Mouse (Mus musculus) midbrain, embryonic 14.5 days (tissue): ENCODE data around the gene Setd4. TPM values are rescaled to one million over a fixed set of nuclear protein-coding genes. Genes with fewer than 3 reads are reported as not detected.

Experiments
- ATAC-seq: fragments of 200-750 bp; cut with Nextera tagmentation; 2 replicates; pipeline ENCODE4 v1.8.0; 2017; ENCODE audit warnings: moderate number of reproducible peaks, moderate library complexity; ENCODE audit not compliant: low FRiP score, low TSS enrichment
- DNase-seq: peaks from one replicate; pipeline ENCODE4 v3.0.0-alpha.2; 2015
- H3K27ac ChIP-seq: fragments of 300-500 bp; sonication (generic); replicated peaks from 2 replicates; pipeline ENCODE4 v1.5.1; 2014; ENCODE audit warnings: mild to moderate bottlenecking, low read depth, low read length, moderate library complexity
- H3K27me3 ChIP-seq: fragments of 300-500 bp; sonication (generic); 2 replicates; pipeline ENCODE4 v1.6.1; 2014; ENCODE audit warnings: low read length, control low read depth, mixed read lengths; ENCODE audit not compliant: control insufficient read depth, insufficient read depth
- H3K36me3 ChIP-seq: fragments of 300-500 bp; sonication (generic); 2 replicates; pipeline ENCODE4 v1.6.1; 2014; ENCODE audit warnings: low read length, control low read depth; ENCODE audit not compliant: control insufficient read depth, insufficient read depth
- H3K4me1 ChIP-seq: fragments of 300-500 bp; sonication (generic); 2 replicates; pipeline ENCODE4 v1.6.1; 2014; ENCODE audit warnings: mild to moderate bottlenecking, antibody characterized with exemption, low read length, control low read depth; ENCODE audit not compliant: control insufficient read depth, insufficient read depth
- H3K4me2 ChIP-seq: fragments of 300-500 bp; sonication (generic); 2 replicates; pipeline ENCODE4 v1.6.1; 2014; ENCODE audit warnings: mild to moderate bottlenecking, low read length, moderate library complexity
- H3K4me3 ChIP-seq: fragments of 300-500 bp; sonication (generic); replicated peaks from 2 replicates; pipeline ENCODE4 v1.5.1; 2014; ENCODE audit warnings: low read depth, low read length
- H3K9ac ChIP-seq: fragments of 300-500 bp; sonication (generic); replicated peaks from 2 replicates; pipeline ENCODE4 v1.6.1; 2014; ENCODE audit warnings: mild to moderate bottlenecking, low read length, moderate library complexity
- H3K9me3 ChIP-seq: fragments of 300-500 bp; sonication (generic); 2 replicates; pipeline ENCODE4 v1.6.1; 2016; ENCODE audit warnings: low read length, control low read depth, mixed read lengths; ENCODE audit not compliant: control insufficient read depth
- WGBS: fragments of 180-500 bp; shearing (Covaris S2); extraction: QIAGEN DNeasy Blood & Tissue Kit; methylation state at CpG from one replicate; pipeline ENCODE4 v1.1.7; 2014; 5-methylcytosine and 5-hydroxymethylcytosine counted together
- polyA plus RNA-seq: library from polyadenylated mRNA; unstranded; fragments of >200 nt; fragmentation: Nextera tagmentation; extraction: Ambion mirVana; gene quantifications from 2 replicates; pipeline ENCODE4 v1.2.1, GENCODE M21; 2014

The Setd4 gene
- polyA plus RNA-seq, 1 experiment from 2014 or later = 19.0 TPM

DNA sequence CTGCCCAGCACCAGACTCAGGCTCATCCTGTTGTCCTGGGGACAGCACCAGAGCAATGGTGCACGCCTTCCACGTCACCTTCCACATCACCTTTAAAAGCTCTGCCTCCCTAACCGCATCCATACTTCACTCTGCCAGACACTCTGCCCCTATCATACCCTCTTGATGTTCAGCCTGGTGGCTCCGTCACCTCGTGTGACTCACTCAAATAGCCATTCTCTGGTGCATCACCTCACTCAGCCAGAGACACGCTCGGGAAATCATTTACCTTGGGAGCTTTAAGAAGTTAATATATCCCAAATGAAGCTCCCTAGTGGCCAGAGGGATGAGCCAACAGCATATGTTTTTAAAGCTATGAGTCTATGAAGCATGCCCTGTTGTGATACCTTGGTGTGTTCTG is 7.1 kb downstream of the Setd4 start:
- H3K27me3 ChIP-seq = no peaks in the 10 kb centered on the region
- H3K4me3 ChIP-seq = no peak overlapping the region
- ATAC-seq (no peak), DNase-seq (no peak)
- H3K9ac ChIP-seq = no peak overlapping the region
- H3K4me1 ChIP-seq = no peaks in the 10 kb centered on the region
- H3K4me2 ChIP-seq = no peak overlapping the region
- H3K27ac ChIP-seq = no peak overlapping the region
- H3K9me3 ChIP-seq = no peaks in the 10 kb centered on the region
- WGBS = 92% methylated on average over 7 of the region's 7 CpGs
- H3K36me3 ChIP-seq = peaks cover 47% of the 10 kb centered on the region

DNA sequence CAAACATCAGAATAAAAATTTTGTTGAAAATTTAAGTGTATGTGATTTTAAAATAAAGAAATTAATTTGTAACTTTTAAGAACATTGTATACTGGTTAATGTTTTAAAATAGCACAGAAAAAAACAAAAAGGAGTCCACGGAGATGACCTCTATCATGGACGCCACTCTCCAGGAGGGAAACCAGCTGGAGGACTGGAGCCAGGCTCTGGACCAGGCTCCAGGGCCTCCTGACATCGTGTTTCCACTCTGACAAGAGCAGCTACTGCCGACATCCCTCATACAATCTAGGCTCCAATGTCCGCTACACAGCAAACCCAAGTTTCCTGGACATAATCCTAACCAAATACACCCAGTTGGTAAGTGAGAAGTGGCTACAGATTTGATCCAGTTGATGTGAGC is 8.1 kb downstream of the Setd4 start:
- H3K27me3 ChIP-seq = no peaks in the 10 kb centered on the region
- H3K9ac ChIP-seq = no peak overlapping the region
- H3K36me3 ChIP-seq = peaks cover 53% of the 10 kb centered on the region
- ATAC-seq (no peak), DNase-seq (no peak)
- H3K27ac ChIP-seq = no peak overlapping the region
- no peaks in the 10 kb centered on the region for H3K9me3 ChIP-seq
- no peaks in the 10 kb centered on the region for H3K4me1 ChIP-seq
- 87% methylated on average over 5 of the region's 5 CpGs for WGBS
- no peak overlapping the region for H3K4me2 ChIP-seq
- H3K4me3 ChIP-seq = no peak overlapping the region

DNA sequence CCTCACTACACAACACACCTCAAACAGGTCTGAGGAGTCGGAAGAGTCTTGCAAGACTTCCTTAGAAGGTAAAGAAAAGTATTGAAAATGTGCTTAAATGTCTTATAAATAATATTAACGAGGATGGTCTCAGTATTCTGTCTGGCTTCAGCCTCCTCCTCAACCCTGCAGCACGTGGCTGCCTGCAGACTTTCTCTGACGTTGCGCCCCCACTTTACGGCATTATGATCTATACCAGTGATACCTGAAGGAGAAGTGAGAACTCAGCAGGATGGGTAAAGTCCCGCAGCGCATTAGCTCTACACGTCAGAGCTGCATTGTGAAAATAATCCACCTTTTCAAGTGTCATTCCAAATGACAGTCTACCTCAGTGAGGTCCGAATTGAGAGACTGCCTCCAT is 9.4 kb downstream of the Setd4 start:
- Histone ChIP-seq H3K27ac (no peak overlapping the region), H3K36me3 (peaks cover 66% of the 10 kb centered on the region), H3K4me2 (no peak overlapping the region), H3K27me3 (no peaks in the 10 kb centered on the region), H3K4me1 (no peaks in the 10 kb centered on the region), H3K4me3 (no peak overlapping the region), H3K9me3 (no peaks in the 10 kb centered on the region), H3K9ac (no peak overlapping the region)
- WGBS = 92% methylated on average over 10 of the region's 10 CpGs
- ATAC-seq (no peak), DNase-seq (no peak)

- DNase-seq (no peak), ATAC-seq (no peak)
- Histone ChIP-seq H3K4me3 (no peak overlapping the region), H3K27ac (no peak overlapping the region), H3K4me1 (no peaks in the 10 kb centered on the region), H3K4me2 (no peak overlapping the region), H3K9me3 (no peaks in the 10 kb centered on the region), H3K27me3 (no peaks in the 10 kb centered on the region), H3K36me3 (peaks cover 69% of the 10 kb centered on the region), H3K9ac (no peak overlapping the region)
- WGBS = 93% methylated on average over 8 of the region's 8 CpGs
Measured at GRCm38 (mm10) chr16:93593406-93593805, 10.5 kb downstream of the Setd4 start.

DNA sequence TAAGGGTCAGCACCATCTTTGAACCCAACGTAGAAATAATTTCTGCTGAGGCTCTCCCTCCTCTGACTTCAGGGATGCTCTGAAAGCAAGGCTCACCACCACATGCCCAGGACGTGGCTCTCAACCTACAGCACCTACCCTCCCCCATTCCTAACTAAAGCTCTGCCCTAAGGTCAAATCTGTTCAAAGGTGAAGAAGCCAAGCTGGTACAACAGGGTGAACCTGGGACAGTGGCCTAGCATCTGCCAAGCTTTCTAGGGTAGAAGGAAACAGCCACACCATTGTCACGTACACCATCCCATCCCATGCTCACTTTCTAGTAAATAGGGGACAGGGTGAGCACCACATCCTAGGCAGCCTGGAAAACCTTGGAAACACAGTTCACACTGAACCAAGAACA is 11.2 kb downstream of the Setd4 start:
- WGBS = 95% methylated on average over 3 of the region's 3 CpGs
- H3K4me3 ChIP-seq = no peak overlapping the region
- ATAC-seq = no peak
- no peak overlapping the region for H3K27ac ChIP-seq
- no peaks in the 10 kb centered on the region for H3K27me3 ChIP-seq
- H3K4me1 ChIP-seq = no peaks in the 10 kb centered on the region
- H3K9ac ChIP-seq = no peak overlapping the region
- no peaks in the 10 kb centered on the region for H3K9me3 ChIP-seq
- H3K4me2 ChIP-seq = no peak overlapping the region
- peaks cover 67% of the 10 kb centered on the region for H3K36me3 ChIP-seq
- no peak for DNase-seq

GRCm38 (mm10) chr16:93591450-93592430 is 12.1 kb downstream of the Setd4 start:
- no peak for ATAC-seq
- Histone ChIP-seq H3K9ac (no peak overlapping the region), H3K4me2 (no peak overlapping the region), H3K4me3 (no peak overlapping the region), H3K4me1 (no peaks in the 10 kb centered on the region), H3K27me3 (no peaks in the 10 kb centered on the region), H3K36me3 (peaks cover 58% of the 10 kb centered on the region), H3K9me3 (no peaks in the 10 kb centered on the region), H3K27ac (no peak overlapping the region)
- whole genome bisulfite sequencing = 92% methylated on average over 20 of the region's 20 CpGs
- DNase-seq = no peak

GRCm38 (mm10) chr16:93590915-93591314 is 12.9 kb downstream of the Setd4 start:
- Histone ChIP-seq H3K9ac (no peak overlapping the region), H3K4me1 (no peaks in the 10 kb centered on the region), H3K27ac (no peak overlapping the region), H3K36me3 (peaks cover 54% of the 10 kb centered on the region), H3K27me3 (no peaks in the 10 kb centered on the region), H3K4me3 (no peak overlapping the region), H3K4me2 (no peak overlapping the region), H3K9me3 (no peaks in the 10 kb centered on the region)
- DNase-seq (no peak), ATAC-seq (no peak)
- WGBS = 97% methylated on average over 15 of the region's 15 CpGs

GRCm38 (mm10) chr16:93588281-93588680 is 15.6 kb downstream of the Setd4 start:
- Histone ChIP-seq H3K27me3 (no peaks in the 10 kb centered on the region), H3K27ac (no peak overlapping the region), H3K4me1 (no peaks in the 10 kb centered on the region), H3K4me3 (no peak overlapping the region), H3K9ac (no peak overlapping the region), H3K9me3 (no peaks in the 10 kb centered on the region), H3K4me2 (no peak overlapping the region), H3K36me3 (peaks cover 61% of the 10 kb centered on the region)
- DNase-seq = no peak
- WGBS = 71% methylated on average over 4 of the region's 4 CpGs
- ATAC-seq = no peak

- WGBS = 67% methylated on average over 8 of the region's 8 CpGs
- Histone ChIP-seq H3K36me3 (peaks cover 55% of the 10 kb centered on the region), H3K4me1 (no peaks in the 10 kb centered on the region), H3K9me3 (no peaks in the 10 kb centered on the region), H3K4me2 (no peak overlapping the region), H3K27me3 (no peaks in the 10 kb centered on the region), H3K27ac (no peak overlapping the region), H3K4me3 (no peak overlapping the region), H3K9ac (no peak overlapping the region)
- no peak for ATAC-seq
- DNase-seq = no peak
Measured at GRCm38 (mm10) chr16:93586382-93586781, 17.5 kb downstream of the Setd4 start.
